Mouse (Mus musculus) kidney, postnatal 4 days (tissue): ENCODE data around the gene Adam12.

Experiments
- DNase-seq, 2 experiments: peaks; one replicate each; pipeline ENCODE4 v3.0.0; 2021; ENCODE audit warnings: mixed read lengths in 2 of 2

Gene Adam12

GRCm38 (mm10) chr7:133990930-133991329 lies 241.0 kb downstream of the Adam12 start:
- DNase-seq = no peak

GRCm38 (mm10) chr7:133988356-133988755 lies 243.6 kb downstream of the Adam12 start:
- DNase-seq = no peak

DNA sequence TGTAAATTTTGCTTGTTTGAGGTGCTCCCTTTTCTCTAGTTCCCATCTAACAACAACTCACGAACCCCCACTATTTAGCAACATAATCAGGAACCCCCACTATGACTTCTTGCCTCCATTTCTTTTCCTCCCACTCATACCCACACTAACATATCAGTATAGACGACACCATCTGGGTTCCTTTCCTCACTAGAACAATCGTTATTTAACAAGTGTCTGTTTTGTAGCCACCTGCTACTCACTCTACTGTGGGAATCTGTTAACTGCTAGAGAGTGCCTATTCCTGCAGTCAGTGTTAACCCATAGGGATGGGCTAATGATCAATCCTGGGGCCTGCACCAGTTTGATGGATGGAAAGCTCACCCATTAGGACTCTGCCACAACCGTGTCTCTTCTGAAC lies 245.7 kb downstream of the Adam12 start:
- no peak for DNase-seq

DNA sequence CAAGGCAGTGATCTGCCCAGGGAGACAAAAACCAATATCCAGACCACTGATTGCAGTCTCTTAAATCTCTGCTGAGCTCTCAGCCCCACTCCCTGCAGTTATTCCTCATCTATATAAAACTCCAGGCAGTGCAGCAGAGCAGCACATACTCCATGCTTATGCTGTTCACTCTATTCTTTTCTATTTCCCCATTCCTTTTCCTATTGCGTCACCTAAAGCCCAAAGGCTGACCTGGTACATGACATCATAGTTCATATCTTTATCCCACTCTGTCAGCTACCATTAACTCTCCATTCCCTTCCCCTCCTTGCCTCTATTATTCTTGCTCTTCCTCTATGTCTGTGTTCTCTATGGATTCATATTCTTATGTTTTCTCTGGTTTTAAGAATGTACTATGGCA lies 246.3 kb downstream of the Adam12 start:
- DNase-seq = no peak

DNA sequence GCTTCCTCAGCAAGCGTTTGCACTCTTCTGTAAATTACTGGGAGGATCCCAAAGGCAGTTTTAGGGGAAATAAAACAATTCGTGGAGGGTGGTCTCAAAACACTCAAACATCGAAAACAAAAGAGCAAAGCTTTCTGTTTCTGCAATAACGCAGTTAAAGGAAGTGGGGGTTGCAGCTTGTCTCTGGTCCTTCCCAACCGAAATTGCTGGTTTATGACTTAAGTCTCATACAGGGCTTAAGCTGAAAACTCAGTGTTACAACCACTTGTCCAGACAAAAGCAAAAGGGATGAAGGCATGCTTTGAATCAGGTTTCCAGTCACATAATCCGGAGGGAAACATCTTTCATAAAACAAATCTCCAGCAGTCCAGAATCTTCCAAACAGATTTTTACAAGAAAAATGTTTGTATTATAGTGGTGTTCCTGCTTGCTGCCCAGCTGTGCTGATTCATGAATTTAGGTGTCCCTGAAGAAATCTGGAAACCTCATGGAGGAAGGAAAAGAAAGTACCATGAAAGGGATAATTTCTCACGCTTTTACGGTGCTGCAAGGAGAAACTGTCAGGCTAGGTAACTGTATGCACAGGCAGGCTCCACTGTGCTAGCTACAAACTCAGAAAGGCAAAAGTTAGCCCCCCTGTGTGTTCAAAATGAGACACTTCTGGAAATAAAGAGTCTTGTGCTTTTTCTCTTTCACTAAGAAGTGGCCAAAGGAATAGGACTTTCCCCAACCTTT lies 255.4 kb downstream of the Adam12 start:
- no peak for DNase-seq

GRCm38 (mm10) chr7:133971086-133971485 lies 260.9 kb downstream of the Adam12 start:
- no peak for DNase-seq

GRCm38 (mm10) chr7:133970407-133970806 lies 261.5 kb downstream of the Adam12 start:
- DNase-seq = no peak

GRCm38 (mm10) chr7:133967906-133968305 lies 264.0 kb downstream of the Adam12 start:
- no peak for DNase-seq

- peak; percentile 41 to 45 for DNase-seq
Measured at GRCm38 (mm10) chr7:133963501-133963900, 268.4 kb downstream of the Adam12 start.

DNA sequence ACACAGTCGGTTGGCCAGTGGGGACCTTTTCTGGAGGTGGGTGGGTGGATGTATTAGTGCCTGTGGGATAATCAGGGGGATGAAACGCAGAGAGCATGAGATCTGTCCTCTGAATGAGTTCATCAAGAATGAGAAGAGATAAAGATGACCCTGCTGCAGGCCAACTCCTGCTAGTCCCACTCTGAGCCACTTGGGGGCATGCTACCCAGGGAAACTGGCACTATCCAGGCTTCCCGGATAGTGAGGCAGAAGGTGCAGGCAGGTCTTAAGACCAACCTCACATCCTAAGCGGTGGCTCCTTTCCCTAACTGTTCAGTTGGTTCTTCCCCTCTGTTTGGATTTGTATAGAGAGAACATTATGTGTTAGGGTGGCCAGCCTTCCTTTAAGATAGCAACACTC lies 272.7 kb downstream of the Adam12 start:
- DNase-seq = peak; percentile 45 to 51

DNA sequence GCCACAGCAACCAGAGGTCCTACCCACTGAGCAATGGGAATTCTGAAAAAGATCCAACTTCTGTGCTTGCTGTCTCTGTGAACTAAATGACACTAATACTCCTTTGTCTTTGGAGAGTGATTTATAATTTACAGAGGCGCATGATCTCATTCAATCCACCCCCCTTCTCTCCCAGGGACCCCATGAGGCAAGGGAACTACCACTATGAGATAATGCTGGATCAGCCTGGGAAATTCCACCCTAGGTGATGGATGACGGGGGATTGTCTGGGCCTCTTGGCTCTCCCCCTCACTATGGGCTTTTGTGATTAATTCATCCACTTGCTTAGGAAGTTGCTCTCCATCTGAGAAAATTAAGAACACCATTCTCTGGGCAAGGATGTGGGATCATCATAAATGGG lies 274.1 kb downstream of the Adam12 start:
- DNase-seq = no peak

DNA sequence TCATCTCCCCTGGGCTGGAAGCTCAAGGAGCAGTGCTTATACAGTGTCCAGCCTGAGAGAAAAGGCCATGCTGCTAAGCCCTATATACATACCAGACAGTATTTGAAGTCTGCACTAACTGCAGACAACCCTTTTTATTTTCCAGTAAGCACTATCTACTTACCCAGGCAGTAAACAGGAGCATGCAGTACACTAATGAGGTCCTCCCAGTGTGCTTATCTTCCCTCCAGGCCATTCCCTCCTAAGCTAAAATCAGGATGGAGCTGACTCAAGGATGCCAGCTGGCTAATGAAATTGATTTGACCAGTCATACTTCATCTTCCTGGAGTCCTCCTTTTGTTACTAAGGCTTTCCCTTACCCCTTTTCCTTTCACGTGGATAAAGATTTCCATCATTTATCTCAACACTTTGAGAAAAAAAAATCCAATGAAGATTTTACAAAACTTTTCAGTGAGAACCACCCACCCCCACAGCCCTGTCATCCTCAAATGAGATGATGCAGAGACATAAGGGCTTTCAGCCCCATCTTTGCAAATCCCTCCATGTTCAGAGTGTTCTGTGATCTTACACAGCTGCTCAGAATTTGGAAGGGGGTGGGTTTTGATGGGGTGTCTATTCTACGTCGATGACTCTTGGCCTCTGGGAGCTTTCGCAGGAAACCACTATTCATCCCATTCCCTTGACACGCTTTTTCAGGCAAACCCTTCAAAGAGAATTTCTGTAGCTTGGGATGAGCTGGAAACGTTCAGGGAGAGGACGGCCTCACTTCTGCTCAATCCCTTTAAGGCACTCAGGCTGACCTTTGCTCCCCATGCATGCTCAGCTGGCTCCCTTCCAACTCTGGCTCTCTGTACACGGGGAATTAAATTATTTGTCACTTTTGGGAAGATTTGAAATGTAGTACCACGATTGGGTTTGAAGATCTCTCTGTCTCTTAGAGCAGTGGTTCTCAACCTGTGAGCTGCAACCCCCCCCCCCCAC lies 277.5 kb downstream of the Adam12 start:
- DNase-seq = peak; percentile 57 to 66

- no peak for DNase-seq
Measured at GRCm38 (mm10) chr7:133951777-133952545, 280.0 kb downstream of the Adam12 start.

- DNase-seq = no peak
Measured at GRCm38 (mm10) chr7:133947360-133947759, 284.6 kb downstream of the Adam12 start.

GRCm38 (mm10) chr7:133946757-133947345 lies 285.1 kb downstream of the Adam12 start:
- DNase-seq = no peak

GRCm38 (mm10) chr7:133946113-133946512 lies 285.8 kb downstream of the Adam12 start:
- no peak for DNase-seq

DNA sequence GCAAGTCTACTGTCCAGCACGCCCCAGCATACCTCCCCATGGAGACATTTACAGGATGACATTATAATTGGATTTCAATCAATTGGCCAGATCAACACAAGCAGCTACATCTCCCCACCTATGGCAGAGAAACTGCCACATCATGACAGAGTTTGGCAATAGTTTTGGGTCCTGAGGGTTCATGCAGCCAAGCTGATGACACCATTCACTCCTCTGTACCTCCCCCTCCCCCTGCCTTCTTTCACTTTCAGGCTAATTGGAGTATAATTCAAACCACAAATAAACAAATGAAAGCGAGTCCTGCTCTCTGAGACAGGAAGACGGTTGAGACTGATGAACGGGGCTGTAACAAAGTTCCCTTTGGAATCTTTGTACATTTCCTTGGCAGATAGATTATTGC lies 291.5 kb downstream of the Adam12 start:
- DNase-seq = no peak

- DNase-seq = no peak
Measured at GRCm38 (mm10) chr7:133937473-133937872, 294.5 kb downstream of the Adam12 start.

DNA sequence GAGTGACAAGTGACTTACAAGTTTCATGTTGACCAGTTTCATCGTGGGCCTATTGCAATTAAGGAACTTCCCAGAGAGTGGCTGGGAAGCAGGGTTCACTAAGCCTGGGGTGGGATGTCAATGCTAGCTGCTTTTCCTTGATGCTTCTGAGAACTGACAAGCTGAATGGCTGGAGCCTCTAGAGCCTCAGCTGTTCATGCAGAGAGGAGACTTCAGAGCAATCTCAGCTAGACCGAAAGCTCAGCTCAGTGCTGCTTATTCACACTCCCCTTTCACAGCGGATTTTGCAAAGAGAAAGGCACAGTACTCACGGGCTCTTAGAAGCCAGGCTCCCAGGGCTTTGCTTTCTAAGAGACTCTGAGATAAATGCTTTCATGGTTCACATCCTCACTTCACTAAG lies 295.6 kb downstream of the Adam12 start:
- no peak for DNase-seq

DNA sequence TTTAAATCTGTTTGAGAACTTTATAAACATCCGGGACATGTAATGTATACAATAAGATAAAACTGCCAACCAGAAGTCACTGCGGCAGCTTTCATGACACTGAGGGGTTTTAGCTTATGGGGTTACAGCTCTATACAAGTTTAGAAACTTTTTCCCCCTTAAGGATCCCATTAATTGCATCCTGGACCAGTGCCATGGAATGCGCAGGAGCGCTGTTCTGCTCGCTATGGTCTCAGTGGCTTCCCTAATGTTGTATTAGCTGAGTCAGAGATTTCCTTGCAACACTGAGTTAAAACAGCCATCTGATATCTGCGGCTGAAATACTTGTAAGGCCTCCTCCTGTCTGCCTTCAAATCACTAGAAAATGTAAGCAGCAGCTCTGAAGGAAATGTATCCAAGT lies 298.6 kb downstream of the Adam12 start:
- DNase-seq = peak; percentile 31 to 52

- peak; percentile 25 to 58 for DNase-seq
Measured at GRCm38 (mm10) chr7:133931481-133931880, 300.5 kb downstream of the Adam12 start.

GRCm38 (mm10) chr7:133928981-133929380 lies 303.0 kb downstream of the Adam12 start:
- no peak for DNase-seq

GRCm38 (mm10) chr7:133925771-133926170 lies 306.2 kb downstream of the Adam12 start:
- no peak for DNase-seq
